Mouse (Mus musculus) heart, postnatal 0 days (tissue): ENCODE measurements at regions not wholly inside any gene's neighbourhood (a gene's known extent, or its start where the extent isn't known, plus 50 kb on each side); places are given as distances from the start of the nearest gene placed in this dataset.

Source experiments
- CTCF ChIP-seq: IDR thresholded peaks from 2 replicates; pipeline ENCODE4 v1.5.1; 2016; ENCODE audit warnings: antibody characterized with exemption, control low read depth, low read depth
- EP300 ChIP-seq: IDR thresholded peaks from 2 replicates; pipeline ENCODE4 v1.6.1; 2016; ENCODE audit warnings: antibody characterized with exemption, low read depth

DNA sequence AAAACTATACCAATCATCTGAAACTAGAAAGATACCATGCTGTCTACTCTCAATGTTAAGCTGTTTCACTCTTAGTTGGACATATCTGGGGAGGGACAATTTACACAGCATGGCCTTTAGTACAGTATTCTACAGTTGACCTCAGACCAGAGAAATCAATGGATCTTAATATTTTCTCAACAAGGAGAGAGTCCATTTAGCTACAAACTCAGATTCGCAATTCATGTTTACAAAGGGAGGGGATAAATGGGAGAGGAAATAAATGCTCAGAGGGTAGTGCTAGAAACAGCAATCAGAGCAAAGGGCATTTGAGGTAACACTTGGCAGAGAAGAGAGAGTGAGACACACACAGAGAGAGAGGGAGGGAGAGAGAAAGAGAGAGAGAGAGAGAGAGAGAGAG lies 385.1 kb upstream of the Nr3c2 start:
- TF ChIP-seq CTCF (no peak), EP300 (no peak)
